Mouse (Mus musculus) adrenal gland, postnatal 36 days (tissue): ENCODE measurements around the gene Timm8a2. TPM values are rescaled to one million over a fixed set of nuclear protein-coding genes. Genes with fewer than 3 reads are reported as not detected.
"Not testable (repeated sequence)": the region's sequence is repeated elsewhere in the genome, so short reads cannot be mapped to it uniquely, and the experiment has no call there.

Experiments used
- DNase-seq, 2 experiments: peaks; one replicate each; pipeline ENCODE4 v3.0.0; 2021; ENCODE audit warnings: mixed read lengths in 1 of 2
- total RNA-seq, 2 experiments: library from RNA; stranded (reverse); gene quantifications; 2 replicates each; pipeline ENCODE4 v1.2.3; 2021

Gene Timm8a2
- total RNA-seq, 2 experiments from 2014 or later, result not detected

- DNase-seq, result no peak
Observed at GRCm38 (mm10) chr14:122061376-122061775, 26.9 kb downstream of the Timm8a2 start.

DNA sequence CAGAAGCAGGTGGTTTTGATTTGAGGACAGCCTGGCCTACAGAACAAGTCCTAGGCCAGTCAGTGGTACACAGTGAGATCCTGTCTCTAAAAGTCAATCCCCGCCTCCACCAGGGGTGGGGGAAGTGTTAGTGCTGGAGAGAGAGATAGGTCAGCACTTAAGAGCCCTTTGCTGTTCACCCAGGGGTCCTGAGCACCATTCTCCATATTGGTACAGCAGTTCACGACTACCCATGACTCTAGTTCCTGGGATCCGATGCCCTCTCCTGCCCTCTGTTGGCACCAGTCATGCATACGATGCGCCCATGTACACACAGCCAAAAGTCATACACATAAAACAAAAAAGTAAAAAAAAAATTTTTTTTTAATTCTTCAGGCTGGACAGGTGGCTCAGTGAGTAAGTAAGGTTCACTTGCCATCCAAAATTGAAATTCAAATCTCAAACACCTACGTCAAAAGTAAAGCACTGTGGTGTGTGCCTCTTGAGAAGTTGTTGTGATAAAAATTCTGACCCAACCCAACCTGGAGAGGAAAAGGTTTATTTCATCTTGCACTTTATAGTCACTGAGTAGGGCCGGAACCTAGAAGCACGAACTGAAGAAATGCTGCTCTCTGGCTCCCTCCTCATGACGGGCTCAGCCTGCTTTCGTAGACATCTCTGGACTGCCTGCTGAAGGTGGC lies 28.1 kb downstream of the Timm8a2 start:
- no peak for DNase-seq

- no peak for DNase-seq
Observed at GRCm38 (mm10) chr14:122063599-122063998, 29.1 kb downstream of the Timm8a2 start.

- DNase-seq, result peak; percentile 53 to 72
Observed at GRCm38 (mm10) chr14:122064519-122064918, 30.0 kb downstream of the Timm8a2 start.

DNA sequence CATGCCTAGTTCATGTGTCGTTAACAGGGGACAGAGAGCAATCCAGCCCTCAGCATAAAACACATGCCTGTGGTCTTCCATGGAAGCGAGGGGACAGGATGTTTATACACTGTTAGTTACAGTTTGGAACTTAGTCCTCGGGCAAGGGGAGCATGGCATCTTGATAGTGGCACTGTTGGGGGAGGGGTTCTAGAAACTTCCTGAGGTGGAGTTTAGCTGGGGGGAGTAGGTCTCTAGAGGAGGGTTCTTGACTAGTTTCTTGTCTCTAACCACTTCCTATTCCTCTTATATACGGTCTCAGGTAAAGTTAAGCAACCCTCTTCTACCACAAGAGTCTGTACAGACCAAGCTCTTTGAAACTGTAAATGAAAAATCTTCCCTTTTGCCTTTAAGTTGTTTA lies 31.8 kb downstream of the Timm8a2 start:
- DNase-seq, result no peak

DNA sequence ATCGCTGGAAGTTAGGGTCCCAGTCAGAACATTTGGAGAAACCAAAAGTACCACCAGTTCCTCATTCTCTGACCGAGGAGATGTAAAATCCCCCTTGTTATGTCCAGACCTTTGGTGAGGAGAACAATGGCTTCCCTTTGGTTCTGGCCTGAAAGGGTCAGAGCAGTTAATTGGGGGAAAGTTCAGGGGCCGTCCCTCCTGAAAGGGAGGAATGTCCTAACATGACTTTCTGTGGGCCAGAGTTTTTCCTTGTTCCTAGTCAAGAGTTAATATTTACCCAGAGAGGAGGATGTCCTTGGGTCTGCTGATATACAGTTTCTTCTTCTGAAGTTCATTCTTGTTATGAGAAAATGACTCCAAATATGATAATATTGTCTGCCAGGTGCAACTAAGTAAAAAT lies 33.6 kb downstream of the Timm8a2 start:
- DNase-seq, result not testable (repeated sequence)

- DNase-seq, result no peak
Observed at GRCm38 (mm10) chr14:122068801-122069695, 34.6 kb downstream of the Timm8a2 start.

DNA sequence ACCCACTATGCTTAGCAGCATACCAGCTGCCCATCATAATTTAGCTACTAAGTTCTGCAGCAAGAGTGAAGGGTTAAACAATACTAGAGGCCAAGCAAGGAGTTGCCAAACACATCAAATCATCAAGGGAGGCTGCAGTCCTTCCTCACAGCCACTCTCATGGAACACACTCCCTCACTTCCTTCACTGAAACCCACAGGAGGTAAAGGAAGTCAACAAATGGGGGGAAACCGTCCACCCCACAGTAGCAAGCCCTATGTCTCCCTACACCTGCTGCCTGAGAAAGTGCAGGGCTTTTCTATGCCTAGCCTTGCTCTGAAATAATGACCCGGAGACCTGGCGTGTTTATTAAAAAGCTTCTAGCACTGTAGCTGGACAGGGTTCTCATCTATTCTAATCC lies 35.5 kb downstream of the Timm8a2 start:
- no peak for DNase-seq

DNA sequence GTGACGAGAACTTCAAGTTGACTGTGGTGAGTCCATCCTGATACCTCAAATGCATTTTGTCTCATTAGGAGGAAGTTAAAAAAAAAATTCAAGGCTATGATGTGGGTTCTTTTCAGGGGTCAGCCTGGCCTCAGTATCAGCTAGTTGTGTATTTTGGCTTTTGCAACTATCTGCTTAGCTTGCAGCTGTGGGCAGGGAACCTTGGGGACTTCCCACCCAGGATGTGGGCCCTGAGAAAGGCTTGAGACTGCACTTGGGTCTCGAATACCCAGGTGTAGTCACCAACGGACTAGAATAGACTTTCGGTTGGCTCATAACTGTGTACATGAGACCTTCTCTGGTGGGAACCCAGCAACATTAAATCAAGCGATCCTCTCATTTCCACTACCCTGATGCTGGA lies 38.9 kb downstream of the Timm8a2 start:
- DNase-seq, result no peak

DNA sequence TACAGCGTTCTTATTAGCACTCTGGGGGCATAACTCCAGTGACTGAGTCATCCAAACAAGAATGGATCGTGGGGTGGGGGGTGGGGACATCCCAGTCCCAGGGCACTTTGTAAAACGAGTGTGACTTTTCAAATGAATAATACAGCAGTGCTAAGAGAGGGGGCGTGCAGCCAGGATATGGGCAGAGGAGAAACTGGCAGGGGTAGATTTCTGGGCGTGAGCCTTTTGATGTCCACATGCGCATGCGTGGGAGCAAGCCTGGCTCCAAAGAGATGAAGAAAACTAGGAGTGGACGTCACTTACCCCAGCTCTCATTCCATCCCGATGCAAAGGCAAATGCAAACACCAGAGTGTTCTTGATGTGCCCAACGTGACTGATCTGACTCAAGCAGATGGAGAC lies 39.9 kb downstream of the Timm8a2 start:
- DNase-seq, result peak in 1 of 2 experiments; percentile 15

DNA sequence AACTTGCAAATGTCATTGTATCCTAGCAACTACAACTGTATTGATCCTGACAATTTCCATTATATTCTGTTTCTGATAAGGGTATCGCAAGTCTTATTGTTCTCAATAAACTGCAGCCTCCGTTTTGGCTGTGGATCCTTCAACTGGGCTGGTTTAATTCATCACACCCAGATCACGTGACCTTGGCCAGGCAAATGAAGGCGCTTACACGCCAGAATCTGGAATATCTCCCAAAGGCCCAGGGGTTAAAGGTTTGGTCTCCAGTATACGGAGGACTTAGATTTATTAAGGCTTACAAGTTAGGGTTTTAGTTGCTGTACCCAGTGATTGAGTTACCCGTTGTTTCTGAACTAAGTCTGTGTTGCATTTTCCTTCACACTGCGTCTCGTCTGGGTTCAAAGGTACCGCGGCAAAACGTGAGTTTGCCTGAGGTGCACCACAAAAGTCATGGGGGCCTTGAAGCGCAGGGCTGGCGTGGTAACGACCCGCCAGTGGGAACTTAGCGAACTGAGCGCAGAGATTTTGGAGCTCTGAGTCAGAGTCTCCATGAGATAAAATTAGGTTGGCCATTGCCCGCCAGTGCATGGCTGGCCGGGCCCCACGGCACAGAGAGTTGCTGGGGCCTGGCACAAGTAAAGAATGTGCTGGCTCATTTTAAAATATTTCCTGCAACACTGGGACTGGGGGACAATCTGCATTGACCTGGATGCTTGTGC lies 41.2 kb downstream of the Timm8a2 start:
- peak in 1 of 2 experiments; percentile 34 for DNase-seq

GRCm38 (mm10) chr14:122077017-122077416 lies 42.5 kb downstream of the Timm8a2 start:
- DNase-seq, result no peak

GRCm38 (mm10) chr14:122079428-122079827 lies 45.0 kb downstream of the Timm8a2 start:
- DNase-seq, result peak; percentile 73 to 81

- DNase-seq, result no peak
Observed at GRCm38 (mm10) chr14:122079921-122080320, 45.4 kb downstream of the Timm8a2 start.

GRCm38 (mm10) chr14:122081308-122081707 lies 46.8 kb downstream of the Timm8a2 start:
- no peak for DNase-seq

GRCm38 (mm10) chr14:122083499-122083898 lies 49.0 kb downstream of the Timm8a2 start:
- no peak for DNase-seq

GRCm38 (mm10) chr14:122087956-122088355 lies 53.5 kb downstream of the Timm8a2 start:
- no peak for DNase-seq

Other genes starting within 250 kb of the Timm8a2 start
- gene Dock9, start 236.8 kb upstream of the Timm8a2 start, total RNA-seq, result 10 to 100 TPM; 20.9 to 27.5 TPM
- gene Ubac2, start 156.1 kb upstream of the Timm8a2 start, total RNA-seq, result 10 to 100 TPM; 35.4 to 36.5 TPM
- gene Gpr18, start 118.9 kb upstream of the Timm8a2 start, total RNA-seq, result under 1 TPM; 0.23 to 0.26 TPM
- under 1 TPM; 0.36 to 0.46 TPM for gene Gpr183, start 69.5 kb upstream of the Timm8a2 start, total RNA-seq
- gene Tm9sf2, start 72.4 kb downstream of the Timm8a2 start, total RNA-seq, result 100 to 1,000 TPM; 149 to 177 TPM
- gene Clybl, start 147.0 kb downstream of the Timm8a2 start, total RNA-seq, result 10 to 100 TPM; 82.2 to 85.6 TPM